In the genomic region with DNA sequence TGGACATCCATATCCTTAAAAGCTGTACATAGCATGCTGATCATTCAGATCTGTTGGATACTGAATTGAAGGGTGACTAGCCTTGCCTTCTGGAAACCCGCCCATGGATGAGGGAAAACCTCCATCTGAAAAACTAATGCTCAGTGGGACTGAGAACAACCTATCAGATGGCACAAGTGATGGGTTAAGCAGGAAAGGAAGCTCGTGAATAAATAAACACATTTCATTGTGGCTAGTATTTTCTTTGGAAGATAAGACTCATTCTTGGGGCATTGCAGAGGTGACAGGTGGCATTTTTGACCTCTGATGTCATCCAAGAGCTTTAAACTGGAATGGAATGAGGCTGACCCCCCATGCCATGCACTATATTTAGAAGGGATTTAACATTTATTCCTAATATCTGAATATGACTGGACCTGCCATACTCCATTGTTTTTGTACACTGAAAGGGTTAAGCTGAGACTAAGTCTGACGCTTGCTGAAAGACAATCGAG, we compare ENCODE assay signal across 19 mouse cellular contexts.
"Had no signal": no experiment of that assay in that cellular context is flagged by ENCODE, and none has a peak within 500 bp of the region (broad histone marks: within the 10 kb centered on the region; RNA-seq: fewer than 3 reads in every experiment).

No protein-coding gene starts in this region.

- H3K4me2 ChIP-seq: limb, embryonic 12.5 days; limb, embryonic 15.5 days; liver, embryonic 11.5 days; lung, embryonic 14.5 days; midbrain, embryonic 12.5 days; midbrain, embryonic 15.5 days; neural tube, embryonic 13.5 days had no signal

- H3K36me3 ChIP-seq: limb, embryonic 12.5 days; limb, embryonic 15.5 days; midbrain, embryonic 12.5 days; midbrain, embryonic 15.5 days; neural tube, embryonic 13.5 days had no signal

- H3K4me1 ChIP-seq: midbrain, embryonic 12.5 days; midbrain, embryonic 15.5 days had no signal

- DNase-seq: kidney, postnatal 25 days; layer of hippocampus, adult 9-11 months; left cerebral cortex, postnatal 4 days; liver, postnatal 0 days; lung, embryonic 14.5 days; thymus, adult 18-20 months; thymus, postnatal 4 days had no signal

- H3K27me3 ChIP-seq: limb, embryonic 12.5 days; limb, embryonic 15.5 days; midbrain, embryonic 12.5 days; midbrain, embryonic 15.5 days; neural tube, embryonic 13.5 days had no signal

- ATAC-seq: liver, postnatal 0 days; lung, postnatal 0 days; midbrain, embryonic 15.5 days had no signal

- H3K9me3 ChIP-seq: limb, embryonic 12.5 days; limb, embryonic 15.5 days; midbrain, embryonic 12.5 days; midbrain, embryonic 15.5 days; neural tube, embryonic 13.5 days had no signal

- H3K4me3 ChIP-seq: layer of hippocampus, adult 2 months; left cerebral cortex, adult 2 months; limb, embryonic 12.5 days; limb, embryonic 15.5 days; midbrain, embryonic 12.5 days; midbrain, embryonic 15.5 days; neural tube, embryonic 13.5 days had no signal

- H3K9ac ChIP-seq: limb, embryonic 12.5 days; limb, embryonic 15.5 days; liver, embryonic 14.5 days; liver, postnatal 0 days; lung, embryonic 14.5 days; midbrain, embryonic 12.5 days; midbrain, embryonic 15.5 days; neural tube, embryonic 13.5 days had no signal

- H3K27ac ChIP-seq: kidney, postnatal 0 days; layer of hippocampus, adult 2 months; left cerebral cortex, adult 2 months; limb, embryonic 12.5 days; limb, embryonic 15.5 days; liver, embryonic 14.5 days; macrophage; midbrain, embryonic 12.5 days; midbrain, embryonic 15.5 days; neural tube, embryonic 13.5 days had no signal
